Mouse (Mus musculus): ENCODE measurements at regions not wholly inside any gene's neighbourhood (a gene's known extent, or its start where the extent isn't known, plus 50 kb on each side); places are given as distances from the start of the nearest gene placed in this dataset.
"Not testable (repeated sequence)": the region's sequence is repeated elsewhere in the genome, so short reads cannot be mapped to it uniquely, and the experiment has no call there.

- no peak for TF ChIP-seq UBTF (IDR thresholded peaks at IDR 0.05; ENCODE audit: borderline replicate concordance, insufficient read depth, low read depth, low read length)
- TF ChIP-seq ELF1 (IDR thresholded peaks at IDR 0.05; ENCODE audit: low read depth, low read length), result no peak
- no peak for TF ChIP-seq ZMIZ1 (IDR thresholded peaks at IDR 0.05; ENCODE audit: low read depth, low read length)
- no peak for TF ChIP-seq NRF1 (IDR thresholded peaks at IDR 0.05; ENCODE audit: insufficient read depth, low read depth, low read length, poor library complexity, severe bottlenecking)
- no peak for TF ChIP-seq EP300 (IDR thresholded peaks at IDR 0.05; ENCODE audit: low read depth in 1 of 2, low read length in 2 of 2)
Measured at GRCm38 (mm10) chr6:48227431-48227830, 141.0 kb upstream of the Zfp746 start (continued).

GRCm38 (mm10) chr6:48224206-48224605, 137.8 kb upstream of the Zfp746 start:
- no peaks in the 10 kb centered on the region for H3K79me2 ChIP-seq (ENCODE audit: control insufficient read depth, insufficient read depth, low read length, poor library complexity)
- H3K9me3 ChIP-seq (replicated peaks; ENCODE audit: insufficient read depth, low read length), result no peaks in the 10 kb centered on the region
- no peaks in the 10 kb centered on the region for H3K27me3 ChIP-seq (ENCODE audit: control insufficient read depth in 1 of 2, insufficient read depth in 2 of 2, low read length in 2 of 2)

GRCm38 (mm10) chr6:48222971-48223370, 136.6 kb upstream of the Zfp746 start:
- DNase-seq (ENCODE audit: low read depth, low spot score), result no peak
- Histone ChIP-seq H3K79me2 (ENCODE audit: control insufficient read depth, insufficient read depth, low read length, poor library complexity) (no peaks in the 10 kb centered on the region), H3K9ac (ENCODE audit: control insufficient read depth, low read depth, low read length, poor library complexity, severe bottlenecking) (no peak overlapping the region), H3K9me3 (replicated peaks; ENCODE audit: insufficient read depth, low read length) (no peaks in the 10 kb centered on the region), H3K4me3 (ENCODE audit: control insufficient read depth in 1 of 2, insufficient read depth in 1 of 2, low read depth in 2 of 2, low read length in 2 of 2) (no peak overlapping the region), H3K27ac (ENCODE audit: control insufficient read depth, low read depth, low read length) (no peak overlapping the region), H3K27me3 (ENCODE audit: control insufficient read depth in 1 of 2, insufficient read depth in 2 of 2, low read length in 2 of 2) (no peaks in the 10 kb centered on the region), H3K36me3 (ENCODE audit: control insufficient read depth in 1 of 2, insufficient read depth in 2 of 2, low read length in 2 of 2) (no peaks in the 10 kb centered on the region), H3K4me1 (ENCODE audit: control insufficient read depth in 1 of 2, insufficient read depth in 2 of 2, low read length in 2 of 2) (peaks cover 0 to 4% of the 10 kb centered on the region in 2 experiments; a peak in 1 of 4 replicates)
- TF ChIP-seq TBP (IDR thresholded peaks at IDR 0.05; ENCODE audit: low read depth, low read length) (peak; percentile 86), BHLHE40 (IDR thresholded peaks at IDR 0.05; ENCODE audit: borderline replicate concordance, low read depth, low read length) (no peak)

More at GRCm38 (mm10) chr6:48224206-48224605, 137.8 kb upstream of the Zfp746 start:
- peaks cover 0 to 4% of the 10 kb centered on the region in 2 experiments; a peak in 1 of 4 replicates for H3K4me1 ChIP-seq (ENCODE audit: control insufficient read depth in 1 of 2, insufficient read depth in 2 of 2, low read length in 2 of 2)
- DNase-seq (ENCODE audit: low read depth, low spot score), result peak; percentile 2
- no peak overlapping the region for H3K4me3 ChIP-seq (ENCODE audit: control insufficient read depth in 1 of 2, insufficient read depth in 1 of 2, low read depth in 2 of 2, low read length in 2 of 2)
- H3K27ac ChIP-seq (ENCODE audit: control insufficient read depth, low read depth, low read length), result no peak overlapping the region
- H3K36me3 ChIP-seq (ENCODE audit: control insufficient read depth in 1 of 2, insufficient read depth in 2 of 2, low read length in 2 of 2), result no peaks in the 10 kb centered on the region
- no peak overlapping the region for H3K9ac ChIP-seq (ENCODE audit: control insufficient read depth, low read depth, low read length, poor library complexity, severe bottlenecking)
- no peak for TF ChIP-seq POLR2AphosphoS5 (IDR thresholded peaks at IDR 0.05; ENCODE audit: borderline replicate concordance, low read depth, low read length)
- TF ChIP-seq CHD2 (IDR thresholded peaks at IDR 0.05; ENCODE audit: low read length), result no peak
- TF ChIP-seq BHLHE40 (IDR thresholded peaks at IDR 0.05; ENCODE audit: borderline replicate concordance, low read depth, low read length), result no peak
- no peak for TF ChIP-seq ZC3H11A (IDR thresholded peaks at IDR 0.05; ENCODE audit: low read depth, low read length)
- no peak for TF ChIP-seq E2F4 (IDR thresholded peaks at IDR 0.05; ENCODE audit: borderline replicate concordance, low read depth, low read length)
- no peak for TF ChIP-seq GABPA (IDR thresholded peaks at IDR 0.05; ENCODE audit: low read depth, low read length)
- peak; percentile 96 for TF ChIP-seq TBP (IDR thresholded peaks at IDR 0.05; ENCODE audit: low read depth, low read length)
- TF ChIP-seq SMC3 (IDR thresholded peaks at IDR 0.05; ENCODE audit: low read depth, low read length), result no peak
- no peak for TF ChIP-seq MAZ (IDR thresholded peaks at IDR 0.05; ENCODE audit: low read depth, low read length)

GRCm38 (mm10) chr6:48221806-48222205, 135.4 kb upstream of the Zfp746 start:
- not testable (repeated sequence) for H3K4me1 ChIP-seq (ENCODE audit: control insufficient read depth in 1 of 2, insufficient read depth in 2 of 2, low read length in 2 of 2); H3K36me3 ChIP-seq (ENCODE audit: control insufficient read depth in 1 of 2, insufficient read depth in 2 of 2, low read length in 2 of 2); H3K4me3 ChIP-seq (ENCODE audit: control insufficient read depth in 1 of 2, insufficient read depth in 1 of 2, low read depth in 2 of 2, low read length in 2 of 2); DNase-seq (ENCODE audit: low read depth, low spot score); H3K79me2 ChIP-seq (ENCODE audit: control insufficient read depth, insufficient read depth, low read length, poor library complexity); H3K27ac ChIP-seq (ENCODE audit: control insufficient read depth, low read depth, low read length); H3K9me3 ChIP-seq (replicated peaks; ENCODE audit: insufficient read depth, low read length); H3K27me3 ChIP-seq (ENCODE audit: control insufficient read depth in 1 of 2, insufficient read depth in 2 of 2, low read length in 2 of 2); H3K9ac ChIP-seq (ENCODE audit: control insufficient read depth, low read depth, low read length, poor library complexity, severe bottlenecking)
